Mouse (Mus musculus): ENCODE results near the gene Adgrg2.
A peak's percentile ranks its signal among the peaks of the same experiment; 100 is the strongest.

Adgrg2 gene

GRCm38 (mm10) chrX:160502048-160503041 is 111.9 kb downstream of the Adgrg2 start, which contains the start of gene Phka2:
Gene Phka2, plus strand, starts transcription at chrX:160502166.
- DNase-seq (ENCODE audit: low read depth): peak; percentile 45

GRCm38 (mm10) chrX:160509046-160509445 is 118.6 kb downstream of the Adgrg2 start:
- DNase-seq (ENCODE audit: low read depth): no peak

GRCm38 (mm10) chrX:160510197-160510596 is 119.7 kb downstream of the Adgrg2 start:
- DNase-seq (ENCODE audit: low read depth): no peak

- no peak for DNase-seq (ENCODE audit: low read depth)
Observed at GRCm38 (mm10) chrX:160516027-160516426, 125.5 kb downstream of the Adgrg2 start.

GRCm38 (mm10) chrX:160542772-160543171 is 152.3 kb downstream of the Adgrg2 start:
- no peak for DNase-seq (ENCODE audit: low read depth)
